Mouse (Mus musculus): Measurements from ENCODE around the gene Tmem74b. TPM values are rescaled to one million over a fixed set of nuclear protein-coding genes. Genes with fewer than 3 reads are reported as not detected.
A peak's percentile ranks its signal among the peaks of the same experiment; 100 is the strongest.

The Tmem74b gene
- polyA plus RNA-seq, 1 experiment from 2014 or later: 8.2 TPM

DNA sequence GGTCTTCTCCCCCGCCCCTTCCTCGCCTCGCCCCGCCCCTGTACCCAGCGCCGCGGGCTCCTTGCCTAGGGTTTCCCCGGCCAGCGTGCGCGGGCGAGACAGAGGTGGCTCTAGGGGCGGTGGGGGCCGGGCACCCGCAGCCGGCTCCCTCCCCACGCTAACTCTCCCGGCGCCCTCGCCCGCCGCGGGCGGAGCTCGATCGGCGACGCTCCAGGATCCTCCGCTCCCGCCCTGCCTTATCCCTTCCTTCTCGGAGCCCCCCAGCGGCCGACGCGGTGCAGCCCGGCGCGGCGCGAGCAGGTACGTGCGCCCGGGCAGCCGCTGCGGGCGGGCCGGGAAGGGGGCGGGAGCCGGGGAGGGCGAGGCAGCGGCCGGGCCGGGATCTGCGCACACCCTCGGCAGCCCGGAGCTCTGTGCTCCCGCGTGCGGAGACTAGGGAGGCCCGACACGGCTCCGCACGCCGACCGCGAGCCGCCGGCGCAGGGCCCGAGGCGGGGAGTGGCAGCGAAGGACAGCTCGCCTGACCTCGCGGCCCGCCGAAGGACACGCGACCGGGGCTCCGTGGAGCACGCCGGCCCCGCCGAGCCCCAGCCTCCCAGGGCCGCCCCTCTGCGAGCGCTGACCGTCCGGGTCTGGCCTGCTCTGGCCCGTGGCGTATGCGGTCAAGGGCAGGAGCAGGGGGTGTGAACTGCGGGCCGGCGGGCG is 490 bp downstream of the Tmem74b start:
- H3K4me2 ChIP-seq (ENCODE audit: low read depth): peak overlapping the region; percentile 99
- H3K27ac ChIP-seq (ENCODE audit: low read depth, low read length): no peak overlapping the region
- peak; percentile 78 for DNase-seq (ENCODE audit: low spot score)

DNA sequence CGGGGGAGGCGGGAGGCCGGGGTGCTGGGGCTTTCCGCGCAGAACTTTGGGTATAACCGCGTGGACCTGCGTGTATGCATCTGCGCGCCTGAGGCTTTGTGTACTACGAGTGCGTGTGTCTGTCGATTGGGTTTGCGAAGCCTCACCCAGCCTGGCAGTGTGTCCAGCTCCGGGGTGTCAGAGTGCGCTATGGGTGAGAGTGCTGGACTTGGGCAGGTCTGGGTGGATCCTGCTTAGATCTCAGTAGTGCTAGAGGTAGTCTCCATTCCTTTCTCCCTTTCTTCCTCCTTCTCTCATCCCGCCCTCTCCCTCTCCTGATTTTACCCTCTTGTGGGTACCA is 1.0 kb downstream of the Tmem74b start:
- ATAC-seq (ENCODE audit: insufficient read depth, low FRiP score, low TSS enrichment) (peak; percentile 39), DNase-seq (ENCODE audit: low spot score) (no peak)
- Histone ChIP-seq H3K27me3 (ENCODE audit: control insufficient read depth, insufficient read depth, low read length) (peaks cover 10% of the 10 kb centered on the region), H3K27ac (ENCODE audit: low read depth, low read length) (no peak overlapping the region), H3K9ac (ENCODE audit: low read length) (peak overlapping the region; percentile 84), H3K4me2 (ENCODE audit: low read depth) (peak overlapping the region; percentile 99), H3K4me1 (ENCODE audit: control insufficient read depth, insufficient read depth, low read length) (no peaks in the 10 kb centered on the region), H3K4me3 (ENCODE audit: low read depth, low read length) (peak overlapping the region; percentile 65), H3K9me3 (ENCODE audit: control insufficient read depth, low read length) (no peaks in the 10 kb centered on the region), H3K36me3 (ENCODE audit: control insufficient read depth, insufficient read depth, low read length) (no peaks in the 10 kb centered on the region)
- WGBS: 3% methylated on average over 17 of the region's 17 CpGs

More for the DNA sequence above, 490 bp downstream of the Tmem74b start:
- WGBS: under 1% methylated on average over 65 of the region's 97 CpGs
- Histone ChIP-seq H3K9ac (ENCODE audit: low read length) (peak overlapping the region; percentile 84), H3K36me3 (ENCODE audit: control insufficient read depth, insufficient read depth, low read length) (no peaks in the 10 kb centered on the region), H3K27me3 (ENCODE audit: control insufficient read depth, insufficient read depth, low read length) (peaks cover 10% of the 10 kb centered on the region), H3K4me1 (ENCODE audit: control insufficient read depth, insufficient read depth, low read length) (no peaks in the 10 kb centered on the region), H3K9me3 (ENCODE audit: control insufficient read depth, low read length) (no peaks in the 10 kb centered on the region), H3K4me3 (ENCODE audit: low read depth, low read length) (peak overlapping the region; percentile 65)
- peak; percentile 90 for ATAC-seq (ENCODE audit: insufficient read depth, low FRiP score, low TSS enrichment)

DNA sequence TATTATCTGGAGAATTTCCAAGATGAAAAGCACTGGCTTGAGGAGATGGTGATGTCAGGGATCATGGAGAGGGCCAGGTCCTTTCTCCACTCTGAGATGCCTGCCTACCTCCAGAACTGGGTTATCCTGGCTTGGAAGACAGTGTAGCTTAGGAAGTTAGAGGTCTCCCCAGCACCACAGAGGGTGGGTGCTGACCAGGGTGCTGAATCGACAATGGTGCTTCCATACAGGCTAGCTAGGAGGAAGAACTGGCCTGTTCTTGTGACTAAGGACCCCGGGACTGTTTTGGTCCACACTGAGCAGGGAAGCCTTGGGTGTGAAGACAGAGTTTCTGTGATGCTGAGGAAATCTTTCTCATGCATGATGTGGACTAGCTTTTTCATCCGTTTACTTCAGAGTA is 10.8 kb downstream of the Tmem74b start:
- Histone ChIP-seq H3K9ac (ENCODE audit: low read length) (no peak overlapping the region), H3K27me3 (ENCODE audit: control insufficient read depth, insufficient read depth, low read length) (no peaks in the 10 kb centered on the region), H3K4me3 (ENCODE audit: low read depth, low read length) (no peak overlapping the region), H3K4me2 (ENCODE audit: low read depth) (no peak overlapping the region), H3K36me3 (ENCODE audit: control insufficient read depth, insufficient read depth, low read length) (peaks cover 2% of the 10 kb centered on the region), H3K27ac (ENCODE audit: low read depth, low read length) (no peak overlapping the region), H3K9me3 (ENCODE audit: control insufficient read depth, low read length) (no peaks in the 10 kb centered on the region), H3K4me1 (ENCODE audit: control insufficient read depth, insufficient read depth, low read length) (no peaks in the 10 kb centered on the region)
- DNase-seq (ENCODE audit: low spot score) (peak; percentile 45), ATAC-seq (ENCODE audit: insufficient read depth, low FRiP score, low TSS enrichment) (no peak)
- WGBS: 40% methylated on average over 3 of the region's 3 CpGs

DNA sequence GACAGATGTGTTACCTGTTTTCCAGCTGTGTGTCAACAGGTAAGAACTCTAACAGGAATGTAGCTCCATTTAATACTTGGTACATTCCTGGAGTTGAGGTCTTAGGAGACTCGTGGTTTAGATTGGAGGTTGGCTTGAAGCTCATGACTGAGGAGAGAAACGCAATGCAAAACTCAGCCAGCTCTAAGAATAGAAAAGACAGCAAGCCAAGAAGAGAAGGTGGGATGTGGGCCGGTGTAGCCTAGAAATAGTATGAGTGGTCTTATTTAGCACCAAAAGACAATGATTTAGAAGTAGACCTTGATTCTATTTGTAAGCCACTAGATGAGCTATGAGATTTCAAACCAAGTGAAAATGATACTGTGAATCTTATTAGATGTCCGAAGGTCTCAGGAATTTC is 13.7 kb downstream of the Tmem74b start:
- ATAC-seq (ENCODE audit: insufficient read depth, low FRiP score, low TSS enrichment) (no peak), DNase-seq (ENCODE audit: low spot score) (no peak)
- Histone ChIP-seq H3K9me3 (ENCODE audit: control insufficient read depth, low read length) (no peaks in the 10 kb centered on the region), H3K27ac (ENCODE audit: low read depth, low read length) (no peak overlapping the region), H3K4me2 (ENCODE audit: low read depth) (no peak overlapping the region), H3K36me3 (ENCODE audit: control insufficient read depth, insufficient read depth, low read length) (peaks cover 4% of the 10 kb centered on the region), H3K4me3 (ENCODE audit: low read depth, low read length) (no peak overlapping the region), H3K9ac (ENCODE audit: low read length) (no peak overlapping the region), H3K4me1 (ENCODE audit: control insufficient read depth, insufficient read depth, low read length) (no peaks in the 10 kb centered on the region), H3K27me3 (ENCODE audit: control insufficient read depth, insufficient read depth, low read length) (no peaks in the 10 kb centered on the region)
- WGBS: 96% methylated on average over 4 of the region's 4 CpGs

DNA sequence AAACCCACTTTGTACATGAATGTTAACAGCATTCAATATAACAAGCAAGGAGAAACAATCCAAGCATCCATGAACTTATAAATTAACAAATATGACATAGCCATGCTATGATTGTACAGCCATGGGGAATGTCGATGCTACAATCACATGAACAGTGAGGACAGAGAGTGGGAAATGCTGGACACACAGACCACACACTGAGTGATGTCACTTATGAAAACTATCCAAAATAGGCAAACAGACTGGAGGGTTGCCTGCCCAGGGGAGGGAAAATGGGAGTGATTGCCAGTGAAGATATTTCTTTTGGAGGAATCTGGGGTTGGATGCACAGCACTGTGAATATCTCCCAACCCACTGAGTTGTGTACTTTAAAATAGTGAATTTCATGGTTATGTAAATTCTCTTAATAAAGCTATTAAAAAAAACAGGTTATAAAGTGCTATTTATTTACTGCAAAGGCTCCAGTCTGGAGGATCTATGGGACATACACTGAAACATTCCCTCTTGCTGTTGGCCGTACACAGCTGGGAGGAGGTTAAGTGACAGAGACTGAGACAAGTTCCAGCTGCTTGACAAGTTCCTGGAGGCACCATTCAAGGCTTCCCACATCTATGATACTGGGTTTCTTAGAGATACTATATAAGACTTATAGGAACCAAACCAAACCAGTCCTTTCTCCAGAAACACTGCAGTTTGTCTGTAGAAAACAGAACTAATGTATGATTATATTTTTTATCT is 14.7 kb downstream of the Tmem74b start:
- Histone ChIP-seq H3K4me2 (ENCODE audit: low read depth) (no peak overlapping the region), H3K27me3 (ENCODE audit: control insufficient read depth, insufficient read depth, low read length) (no peaks in the 10 kb centered on the region), H3K4me1 (ENCODE audit: control insufficient read depth, insufficient read depth, low read length) (no peaks in the 10 kb centered on the region), H3K4me3 (ENCODE audit: low read depth, low read length) (no peak overlapping the region), H3K27ac (ENCODE audit: low read depth, low read length) (no peak overlapping the region), H3K9ac (ENCODE audit: low read length) (no peak overlapping the region), H3K36me3 (ENCODE audit: control insufficient read depth, insufficient read depth, low read length) (peaks cover 4% of the 10 kb centered on the region), H3K9me3 (ENCODE audit: control insufficient read depth, low read length) (no peaks in the 10 kb centered on the region)
- ATAC-seq (ENCODE audit: insufficient read depth, low FRiP score, low TSS enrichment): no peak
- WGBS: 97% methylated on average over 2 of the region's 2 CpGs
- DNase-seq (ENCODE audit: low spot score): no peak

DNA sequence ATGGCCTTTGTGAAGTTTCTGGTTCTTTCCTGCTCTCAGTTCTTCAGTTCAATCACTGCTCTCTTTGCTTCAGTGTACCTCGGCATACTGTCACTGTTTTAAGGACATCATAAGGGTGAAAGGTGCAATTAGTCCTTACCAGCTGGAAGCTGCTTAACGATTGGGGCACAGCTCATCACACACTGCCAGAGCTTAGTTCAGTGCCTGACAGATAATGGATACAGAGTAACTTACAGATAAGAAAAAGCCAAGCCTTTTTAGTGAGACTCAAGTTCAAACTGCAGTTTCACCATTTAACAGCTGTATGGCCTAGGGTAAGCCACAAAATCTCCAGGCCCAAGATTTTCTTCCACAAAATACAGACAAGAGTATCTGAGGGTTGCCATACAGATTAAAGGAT is 22.3 kb downstream of the Tmem74b start:
- no peaks in the 10 kb centered on the region for H3K9me3 ChIP-seq (ENCODE audit: control insufficient read depth, low read length)
- 89% methylated on average over 2 of the region's 2 CpGs for WGBS
- DNase-seq (ENCODE audit: low spot score) (no peak), ATAC-seq (ENCODE audit: insufficient read depth, low FRiP score, low TSS enrichment) (no peak)
- no peak overlapping the region for H3K4me3 ChIP-seq (ENCODE audit: low read depth, low read length)
- H3K27ac ChIP-seq (ENCODE audit: low read depth, low read length): no peak overlapping the region
- H3K4me2 ChIP-seq (ENCODE audit: low read depth): no peak overlapping the region
- H3K27me3 ChIP-seq (ENCODE audit: control insufficient read depth, insufficient read depth, low read length): no peaks in the 10 kb centered on the region
- H3K9ac ChIP-seq (ENCODE audit: low read length): no peak overlapping the region
- peaks cover 8% of the 10 kb centered on the region for H3K36me3 ChIP-seq (ENCODE audit: control insufficient read depth, insufficient read depth, low read length)
- no peaks in the 10 kb centered on the region for H3K4me1 ChIP-seq (ENCODE audit: control insufficient read depth, insufficient read depth, low read length)

DNA sequence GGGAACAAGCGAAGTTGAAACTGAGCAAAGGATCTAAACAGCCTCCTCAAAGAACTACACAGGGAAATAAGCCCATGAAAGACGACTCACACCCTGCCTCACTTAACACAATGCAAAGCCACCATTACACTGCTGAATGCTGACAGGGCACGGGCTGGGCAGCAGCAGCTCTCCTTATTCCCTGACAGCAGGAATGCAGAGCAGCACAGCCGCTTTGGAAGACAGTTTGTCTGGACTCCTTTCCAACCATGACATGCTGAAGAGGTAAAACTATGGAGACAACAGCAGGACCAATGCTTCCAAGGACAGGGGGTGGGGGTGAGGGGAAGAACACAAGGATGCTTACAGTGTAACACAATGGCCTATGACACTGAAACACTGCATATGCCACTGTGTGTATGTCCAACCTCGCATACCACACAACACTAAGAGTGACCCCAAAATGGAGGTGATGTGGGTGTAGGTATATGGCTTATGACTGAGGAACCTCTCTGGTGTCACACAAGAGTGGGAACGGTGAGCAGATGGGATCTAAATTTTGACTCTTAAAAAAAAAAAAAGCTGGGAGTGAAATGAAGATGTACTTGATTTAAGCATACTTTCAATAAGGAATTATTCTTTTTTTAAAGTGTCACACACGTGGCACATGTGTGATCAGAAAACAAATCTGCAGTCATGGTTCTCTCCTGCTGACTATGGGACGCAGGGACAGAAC is 31.5 kb downstream of the Tmem74b start:
- ATAC-seq (ENCODE audit: insufficient read depth, low FRiP score, low TSS enrichment) (no peak), DNase-seq (ENCODE audit: low spot score) (no peak)
- H3K4me1 ChIP-seq (ENCODE audit: control insufficient read depth, insufficient read depth, low read length): no peaks in the 10 kb centered on the region

DNA sequence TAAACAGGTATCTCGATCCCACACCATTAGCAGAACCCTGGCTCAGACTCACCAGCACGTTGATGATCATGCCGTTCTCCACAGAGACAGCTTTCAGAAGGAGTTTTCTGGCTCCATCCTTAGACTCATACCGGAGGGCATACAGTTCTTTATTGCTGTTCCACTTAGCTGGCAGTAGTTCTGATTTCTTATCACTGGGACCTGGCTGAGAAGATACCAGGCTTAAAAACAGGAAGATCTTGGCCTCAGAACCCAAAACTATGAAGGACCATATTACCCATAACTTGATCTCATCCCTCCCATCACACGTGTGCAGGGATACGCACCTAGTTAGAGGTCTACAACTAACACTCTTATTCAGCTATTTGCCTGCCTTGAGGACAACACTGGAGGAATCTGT is 33.6 kb downstream of the Tmem74b start:
- H3K4me3 ChIP-seq (ENCODE audit: low read depth, low read length): no peak overlapping the region
- no peak for ATAC-seq (ENCODE audit: insufficient read depth, low FRiP score, low TSS enrichment)
- no peaks in the 10 kb centered on the region for H3K9me3 ChIP-seq (ENCODE audit: control insufficient read depth, low read length)
- no peak overlapping the region for H3K27ac ChIP-seq (ENCODE audit: low read depth, low read length)
- H3K9ac ChIP-seq (ENCODE audit: low read length): no peak overlapping the region
- no peak for DNase-seq (ENCODE audit: low spot score)
- peaks cover 8% of the 10 kb centered on the region; the same call in 1 of the 2 replicates for H3K4me1 ChIP-seq (ENCODE audit: control insufficient read depth, insufficient read depth, low read length)
- H3K27me3 ChIP-seq (ENCODE audit: control insufficient read depth, insufficient read depth, low read length): no peaks in the 10 kb centered on the region
- no peaks in the 10 kb centered on the region for H3K36me3 ChIP-seq (ENCODE audit: control insufficient read depth, insufficient read depth, low read length)
- no peak overlapping the region for H3K4me2 ChIP-seq (ENCODE audit: low read depth)
- 96% methylated on average over 6 of the region's 6 CpGs for WGBS

More for the DNA sequence above, 31.5 kb downstream of the Tmem74b start:
- H3K9me3 ChIP-seq (ENCODE audit: control insufficient read depth, low read length): no peaks in the 10 kb centered on the region
- WGBS: 87% methylated on average over 8 of the region's 8 CpGs
- H3K4me3 ChIP-seq (ENCODE audit: low read depth, low read length): no peak overlapping the region
- H3K4me2 ChIP-seq (ENCODE audit: low read depth): no peak overlapping the region
- H3K36me3 ChIP-seq (ENCODE audit: control insufficient read depth, insufficient read depth, low read length): 0 out of 2 replicates have a peak, but pooled peaks cover 3% of the 10 kb centered on the region
- no peaks in the 10 kb centered on the region for H3K27me3 ChIP-seq (ENCODE audit: control insufficient read depth, insufficient read depth, low read length)
- no peak overlapping the region for H3K27ac ChIP-seq (ENCODE audit: low read depth, low read length)
- H3K9ac ChIP-seq (ENCODE audit: low read length): no peak overlapping the region
